Mouse (Mus musculus): Measurements from ENCODE around the gene 1700001P01Rik. TPM values are rescaled to one million over a fixed set of nuclear protein-coding genes. Genes with fewer than 3 reads are reported as not detected.
A peak's percentile ranks its signal among the peaks of the same experiment; 100 is the strongest.

The 1700001P01Rik gene
- polyA plus RNA-seq, 1 experiment from 2014 or later: 0.85 TPM

DNA sequence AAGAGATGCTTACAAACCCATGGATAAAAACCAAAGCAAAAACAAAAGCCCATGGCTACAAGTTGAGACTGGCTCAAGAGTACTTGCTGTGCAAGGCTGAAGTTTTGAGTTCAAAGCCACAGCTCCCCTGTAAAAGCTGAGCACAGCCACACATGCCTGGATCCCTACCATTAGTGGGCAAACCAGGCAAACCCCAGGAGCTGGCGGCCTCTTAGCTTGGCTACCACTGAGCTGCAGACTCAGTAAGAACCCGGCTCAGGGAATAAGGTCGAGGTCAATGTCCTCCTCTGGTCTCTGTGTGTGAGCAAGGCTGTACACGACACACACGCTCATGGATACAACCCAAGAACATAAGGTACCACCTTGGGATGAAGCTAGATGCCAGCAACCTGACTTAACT is 27.2 kb downstream of the 1700001P01Rik start:
- Histone ChIP-seq H3K4me3 (no peak overlapping the region), H3K9me3 (peaks cover 7% of the 10 kb centered on the region; the same call in 1 of the 2 replicates), H3K36me3 (replicated peaks) (peaks cover 74% of the 10 kb centered on the region), H3K27ac (replicated peaks) (no peak overlapping the region), H3K4me1 (peaks cover 14% of the 10 kb centered on the region), H3K27me3 (replicated peaks; ENCODE audit: low read depth, poor library complexity, severe bottlenecking) (no peaks in the 10 kb centered on the region)
- WGBS: 92% methylated on average over 5 of the region's 5 CpGs
- DNase-seq (ENCODE audit: low spot score): no peak

DNA sequence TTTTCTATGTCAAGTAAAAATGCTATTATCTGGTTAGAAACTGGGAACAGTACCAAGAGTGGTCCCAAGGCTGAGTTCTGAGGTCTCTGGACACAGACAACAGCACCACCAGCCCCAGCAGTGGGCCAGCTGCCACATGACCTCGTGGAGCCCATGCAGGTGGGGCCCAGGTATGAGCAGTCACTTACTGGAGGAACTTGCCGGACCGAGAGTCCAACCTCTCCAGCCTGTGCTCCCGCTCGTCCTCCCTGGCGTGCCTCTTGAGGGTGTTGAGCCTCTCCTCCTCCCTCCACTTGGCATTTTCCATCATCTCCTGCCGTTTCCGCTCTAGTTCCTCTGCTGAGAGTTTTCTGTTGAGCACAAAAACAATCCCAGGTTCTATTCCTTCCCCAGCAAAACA is 27.9 kb downstream of the 1700001P01Rik start:
- Histone ChIP-seq H3K27ac (replicated peaks) (no peak overlapping the region), H3K4me3 (no peak overlapping the region), H3K27me3 (replicated peaks; ENCODE audit: low read depth, poor library complexity, severe bottlenecking) (no peaks in the 10 kb centered on the region), H3K4me1 (peaks cover 21% of the 10 kb centered on the region), H3K36me3 (replicated peaks) (peaks cover 67% of the 10 kb centered on the region), H3K9me3 (peaks cover 7% of the 10 kb centered on the region; the same call in 1 of the 2 replicates)
- 95% methylated on average over 8 of the region's 8 CpGs for WGBS
- no peak for DNase-seq (ENCODE audit: low spot score)

DNA sequence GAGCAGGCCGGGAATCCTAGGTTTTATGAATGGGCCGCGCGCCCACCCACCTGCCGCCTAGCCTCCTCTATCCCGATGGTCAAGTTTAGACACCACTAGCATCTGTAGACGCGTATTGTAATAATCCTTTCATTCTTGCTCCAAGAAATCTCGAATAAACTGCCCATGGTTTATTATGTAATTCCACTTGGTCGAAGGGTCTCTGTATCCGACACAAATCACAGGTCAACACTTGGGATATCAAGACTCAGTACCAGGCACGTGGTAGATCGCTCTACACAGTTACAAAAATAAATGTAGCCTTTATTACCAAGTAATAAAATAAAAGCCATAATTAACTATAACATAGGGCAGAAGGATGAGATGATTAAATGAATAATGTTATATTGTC is 30.4 kb downstream of the 1700001P01Rik start:
- Histone ChIP-seq H3K27me3 (replicated peaks; ENCODE audit: low read depth, poor library complexity, severe bottlenecking) (no peaks in the 10 kb centered on the region), H3K9me3 (no peaks in the 10 kb centered on the region), H3K27ac (replicated peaks) (peak overlapping the region; percentile 99), H3K4me1 (peaks cover 33% of the 10 kb centered on the region), H3K4me3 (peak overlapping the region; percentile 90), H3K36me3 (replicated peaks) (peaks cover 43% of the 10 kb centered on the region)
- 13% methylated on average over 13 of the region's 13 CpGs for WGBS
- DNase-seq (ENCODE audit: low spot score): no peak

DNA sequence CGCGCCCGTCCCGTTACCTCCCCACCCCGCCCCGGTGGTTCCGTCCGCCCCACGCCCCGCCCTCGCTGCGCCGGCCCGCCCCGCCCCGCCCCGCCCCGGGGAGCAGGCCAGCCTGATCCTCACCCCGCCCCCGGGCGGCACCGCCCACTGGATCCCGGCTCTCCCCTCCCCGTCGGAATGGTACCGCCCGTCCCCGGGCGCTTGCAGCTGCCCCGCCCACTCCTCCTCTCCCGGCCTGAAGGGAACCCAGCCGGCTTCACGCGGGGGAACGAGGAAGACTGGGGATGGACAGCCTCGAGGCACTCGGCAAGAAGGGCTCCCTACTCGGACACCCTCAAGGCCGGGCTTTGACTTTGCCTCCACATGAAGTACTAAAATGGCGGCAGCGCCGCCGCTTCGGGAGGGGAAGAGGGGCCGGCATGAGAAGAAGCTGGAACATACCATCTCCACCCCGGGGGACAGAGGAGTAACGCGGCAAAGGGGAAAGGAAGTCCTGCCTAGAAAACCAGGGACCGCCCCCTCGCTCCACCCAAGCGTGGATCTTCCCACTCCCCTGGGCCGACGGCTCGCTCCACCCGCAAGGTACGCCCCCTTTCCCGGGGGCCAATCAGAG is 30.9 kb downstream of the 1700001P01Rik start:
- WGBS: 2% methylated on average over 57 of the region's 57 CpGs
- H3K4me3 ChIP-seq: peak overlapping the region; percentile 90
- no peaks in the 10 kb centered on the region for H3K9me3 ChIP-seq
- H3K27me3 ChIP-seq (replicated peaks; ENCODE audit: low read depth, poor library complexity, severe bottlenecking): no peaks in the 10 kb centered on the region
- peak overlapping the region; percentile 99 for H3K27ac ChIP-seq (replicated peaks)
- peaks cover 40% of the 10 kb centered on the region for H3K36me3 ChIP-seq (replicated peaks)
- DNase-seq (ENCODE audit: low spot score): peak; percentile 99
- H3K4me1 ChIP-seq: peaks cover 38% of the 10 kb centered on the region

DNA sequence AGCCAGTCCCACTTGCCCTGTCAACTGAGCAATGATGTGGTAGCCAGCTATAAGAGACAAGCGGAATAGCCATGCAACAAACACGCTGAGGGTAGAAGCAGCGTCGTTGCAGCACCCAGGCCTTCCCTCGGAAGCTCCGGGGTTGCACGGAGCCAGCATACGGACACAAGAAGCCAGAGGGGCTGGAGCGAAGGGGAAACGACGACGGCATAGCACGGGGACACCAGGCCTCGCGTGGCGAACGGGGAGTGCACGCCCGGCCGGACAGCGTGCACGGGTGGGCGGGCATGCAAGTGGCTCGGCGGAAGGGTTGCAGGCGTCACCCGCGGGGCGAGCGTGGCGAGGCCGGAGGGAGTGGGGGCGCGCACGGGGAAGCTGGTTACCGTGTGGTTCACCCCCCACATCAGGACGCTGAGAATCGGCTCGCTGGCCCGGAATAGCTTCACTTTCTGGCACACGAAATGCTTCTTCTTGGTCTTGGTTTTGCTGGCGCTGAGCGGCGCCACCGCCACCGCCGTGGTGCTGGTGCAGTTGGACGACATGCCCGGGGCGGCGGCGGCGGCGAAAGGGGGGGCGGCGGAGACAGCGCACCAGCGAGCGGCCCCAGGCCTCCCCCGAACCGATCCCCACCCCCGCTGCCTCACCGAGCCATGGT is 31.5 kb downstream of the 1700001P01Rik start, which contains the start of gene Pip4k2b:
TSS of gene Pip4k2b (minus strand) at position 642 of the 655 bp plus-strand sequence.
- Histone ChIP-seq H3K4me3 (peak within 1 kb of the TSS; percentile 90), H3K36me3 (replicated peaks) (peaks cover 37% of the 10 kb centered on the region), H3K9me3 (no peaks in the 10 kb centered on the region), H3K27ac (replicated peaks) (peak within 1 kb of the TSS; percentile 99), H3K27me3 (replicated peaks; ENCODE audit: low read depth, poor library complexity, severe bottlenecking) (no peaks in the 10 kb centered on the region), H3K4me1 (peaks cover 42% of the 10 kb centered on the region)
- no peak for DNase-seq (ENCODE audit: low spot score)
- WGBS: under 1% methylated on average over 63 of the region's 63 CpGs

DNA sequence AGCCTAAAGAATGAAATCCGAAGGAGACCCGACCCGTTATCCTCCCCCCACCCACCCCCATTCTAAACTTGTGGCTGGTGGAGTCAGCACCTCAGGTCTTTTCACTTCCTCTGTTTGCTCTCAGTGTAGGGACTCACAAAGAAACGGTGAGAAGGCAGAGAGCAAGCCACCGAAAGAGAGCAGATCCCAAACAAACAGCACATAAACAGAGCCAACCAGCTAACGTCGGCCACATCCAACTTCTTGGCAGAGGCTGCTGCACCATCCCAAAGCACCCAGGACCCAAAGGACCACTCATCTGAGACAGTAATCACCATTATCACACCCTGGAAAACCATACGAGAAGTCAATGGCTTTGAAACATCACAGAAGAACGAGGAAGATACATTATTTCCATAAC is 32.3 kb downstream of the 1700001P01Rik start:
- WGBS: 47% methylated on average over 9 of the region's 9 CpGs
- H3K4me3 ChIP-seq: peak overlapping the region; percentile 90

DNA sequence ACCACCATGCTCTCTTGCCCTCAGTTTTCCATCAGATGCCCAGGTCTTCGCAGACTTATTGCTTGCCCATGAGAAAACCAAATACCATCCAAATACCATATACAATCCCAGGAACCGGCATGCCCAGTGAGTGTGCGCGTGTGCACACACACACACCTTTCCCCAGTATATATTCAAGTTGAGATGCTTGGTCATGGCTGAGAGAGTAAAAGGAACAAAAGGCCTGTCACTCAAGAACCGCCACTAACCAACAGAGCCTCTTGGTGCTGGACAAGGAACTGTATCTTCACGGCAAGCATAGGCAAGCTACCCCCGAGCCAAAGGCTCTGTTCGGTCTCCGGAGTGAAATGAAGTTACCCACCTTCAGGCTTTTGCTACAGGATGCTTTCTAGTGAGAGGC is 33.1 kb downstream of the 1700001P01Rik start:
- DNase-seq (ENCODE audit: low spot score): no peak
- Histone ChIP-seq H3K27me3 (replicated peaks; ENCODE audit: low read depth, poor library complexity, severe bottlenecking) (no peaks in the 10 kb centered on the region), H3K36me3 (replicated peaks) (peaks cover 26% of the 10 kb centered on the region), H3K4me3 (peak overlapping the region; percentile 90), H3K27ac (replicated peaks) (peak overlapping the region; percentile 30; the same call in 1 of the 2 replicates), H3K9me3 (no peaks in the 10 kb centered on the region), H3K4me1 (peaks cover 48% of the 10 kb centered on the region)
- WGBS: 80% methylated on average over 9 of the region's 9 CpGs

More for the DNA sequence above, 32.3 kb downstream of the 1700001P01Rik start:
- DNase-seq (ENCODE audit: low spot score): no peak
- Histone ChIP-seq H3K4me1 (peaks cover 42% of the 10 kb centered on the region), H3K9me3 (no peaks in the 10 kb centered on the region), H3K27me3 (replicated peaks; ENCODE audit: low read depth, poor library complexity, severe bottlenecking) (no peaks in the 10 kb centered on the region), H3K27ac (replicated peaks) (peak overlapping the region; percentile 99; the same call in 1 of the 2 replicates), H3K36me3 (replicated peaks) (peaks cover 35% of the 10 kb centered on the region)

DNA sequence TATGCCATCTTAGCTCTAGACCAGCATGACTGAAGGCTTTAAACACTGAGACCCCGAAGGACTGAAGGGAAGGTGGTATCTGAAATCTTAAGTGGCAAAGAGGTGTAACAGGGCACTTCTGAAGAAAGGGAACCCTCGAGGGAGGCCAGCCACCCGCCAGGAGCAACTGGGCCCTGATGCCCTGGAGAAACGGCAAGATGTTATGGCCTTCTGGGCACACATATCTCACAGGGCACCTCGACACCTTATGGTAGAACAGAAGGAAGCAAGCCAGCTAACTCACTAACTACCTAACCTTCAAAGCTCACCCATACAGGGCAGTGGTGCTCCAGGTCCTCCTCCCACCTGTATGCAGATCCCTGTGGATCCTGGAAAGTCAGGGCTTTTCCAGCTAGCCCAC is 33.6 kb downstream of the 1700001P01Rik start:
- 91% methylated on average over 5 of the region's 5 CpGs for WGBS
- no peak overlapping the region for H3K27ac ChIP-seq (replicated peaks)
- H3K9me3 ChIP-seq: no peaks in the 10 kb centered on the region

DNA sequence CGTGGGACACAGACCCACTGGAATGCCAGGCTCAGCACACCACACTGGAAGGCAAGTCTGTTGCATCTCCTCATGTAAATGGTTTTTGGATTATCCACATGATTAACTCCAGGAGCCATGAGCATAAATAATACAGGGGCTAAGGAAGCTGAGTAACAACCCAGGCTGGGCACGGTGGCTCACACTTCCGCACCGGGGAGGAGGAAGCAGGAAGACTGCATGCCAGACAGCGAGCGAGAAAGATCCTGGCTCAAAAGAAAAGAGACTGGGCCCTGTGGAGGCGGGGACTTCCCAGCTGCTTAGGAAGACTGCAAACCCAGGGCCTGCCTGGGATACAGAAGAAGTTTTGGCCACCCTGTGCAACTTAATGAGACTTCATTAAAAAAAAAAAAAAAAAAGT is 35.5 kb downstream of the 1700001P01Rik start:
- Histone ChIP-seq H3K27ac (replicated peaks) (peak overlapping the region; percentile 44), H3K4me3 (no peak overlapping the region), H3K36me3 (replicated peaks) (peaks cover 9% of the 10 kb centered on the region; the same call in 1 of the 2 replicates), H3K27me3 (replicated peaks; ENCODE audit: low read depth, poor library complexity, severe bottlenecking) (no peaks in the 10 kb centered on the region), H3K9me3 (no peaks in the 10 kb centered on the region), H3K4me1 (peaks cover 50% of the 10 kb centered on the region)
- no peak for DNase-seq (ENCODE audit: low spot score)
- 56% methylated on average over 7 of the region's 7 CpGs for WGBS

More for the DNA sequence above, 33.6 kb downstream of the 1700001P01Rik start:
- peak overlapping the region; percentile 90; the same call in 1 of the 2 replicates for H3K4me3 ChIP-seq
- peaks cover 23% of the 10 kb centered on the region for H3K36me3 ChIP-seq (replicated peaks)
- DNase-seq (ENCODE audit: low spot score): no peak
- peaks cover 52% of the 10 kb centered on the region for H3K4me1 ChIP-seq
- no peaks in the 10 kb centered on the region for H3K27me3 ChIP-seq (replicated peaks; ENCODE audit: low read depth, poor library complexity, severe bottlenecking)

DNA sequence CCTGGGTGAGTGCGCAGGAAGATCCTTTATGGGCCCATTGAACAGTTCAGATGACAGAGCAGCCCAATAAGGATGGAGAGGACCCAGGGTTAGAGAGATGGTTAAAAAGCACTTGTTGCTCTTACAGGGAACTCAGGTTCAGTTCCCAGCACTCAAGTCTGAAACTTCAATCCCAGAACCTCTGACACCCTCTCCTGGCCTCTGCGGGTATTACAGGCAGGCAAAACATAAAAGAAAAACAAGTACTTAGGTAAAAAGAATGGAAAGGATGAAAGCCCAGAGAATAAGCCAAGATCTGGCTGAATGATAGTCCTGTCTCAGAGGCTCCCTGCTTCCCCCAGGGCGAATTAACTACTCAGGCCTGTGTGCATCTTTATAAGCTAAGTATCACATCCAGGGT is 36.6 kb downstream of the 1700001P01Rik start:
- H3K4me3 ChIP-seq: no peak overlapping the region
- 88% methylated on average over 3 of the region's 3 CpGs for WGBS
- H3K36me3 ChIP-seq (replicated peaks): peaks cover 9% of the 10 kb centered on the region; the same call in 1 of the 2 replicates
- peaks cover 54% of the 10 kb centered on the region for H3K4me1 ChIP-seq
- no peak overlapping the region for H3K27ac ChIP-seq (replicated peaks)
- no peaks in the 10 kb centered on the region for H3K9me3 ChIP-seq
- no peak for DNase-seq (ENCODE audit: low spot score)
- H3K27me3 ChIP-seq (replicated peaks; ENCODE audit: low read depth, poor library complexity, severe bottlenecking): no peaks in the 10 kb centered on the region

DNA sequence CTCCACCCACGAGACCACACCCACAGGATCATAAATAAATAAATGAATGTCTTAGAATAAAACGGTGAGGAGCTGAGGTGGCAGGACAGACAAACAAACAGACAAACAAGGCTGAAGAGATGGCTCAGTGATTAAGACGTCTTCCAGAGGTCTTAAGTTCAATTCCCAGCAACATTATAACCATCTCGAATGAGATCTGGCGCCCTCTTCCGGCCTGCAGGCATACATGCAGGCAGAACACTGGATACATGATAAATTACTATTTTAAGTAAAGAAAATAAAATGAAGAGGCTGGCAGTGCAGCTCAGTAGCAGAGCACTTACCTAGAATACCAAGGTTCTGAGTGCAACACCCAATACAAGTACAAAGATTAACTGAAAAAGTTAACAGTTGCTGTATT is 37.0 kb downstream of the 1700001P01Rik start:
- no peak for DNase-seq (ENCODE audit: low spot score)
- WGBS: 66% methylated on average over 6 of the region's 6 CpGs

DNA sequence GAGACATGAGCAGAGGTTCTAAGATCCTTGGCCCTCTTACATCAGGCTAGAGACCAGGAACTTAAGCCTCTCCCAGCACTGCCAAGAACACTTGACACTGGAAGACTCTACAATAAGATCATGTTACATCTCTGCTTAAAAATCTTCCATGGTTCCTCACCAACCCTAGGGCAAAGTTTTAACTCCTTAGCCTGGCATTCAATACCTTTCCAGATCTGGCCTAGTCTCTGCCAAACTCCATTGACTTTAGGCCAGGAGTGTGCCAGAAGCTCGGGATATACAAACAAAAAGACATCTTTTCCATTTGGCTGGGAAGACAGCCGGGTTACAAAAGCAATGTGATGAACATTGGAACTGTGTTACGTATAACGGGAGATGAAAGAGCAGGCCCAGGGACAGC is 38.1 kb downstream of the 1700001P01Rik start:
- no peaks in the 10 kb centered on the region for H3K27me3 ChIP-seq (replicated peaks; ENCODE audit: low read depth, poor library complexity, severe bottlenecking)
- DNase-seq (ENCODE audit: low spot score): no peak
- H3K36me3 ChIP-seq (replicated peaks): peaks cover 11% of the 10 kb centered on the region; the same call in 1 of the 2 replicates
- 74% methylated on average over 4 of the region's 4 CpGs for WGBS
- H3K9me3 ChIP-seq: no peaks in the 10 kb centered on the region
- no peak overlapping the region for H3K27ac ChIP-seq (replicated peaks)
- H3K4me1 ChIP-seq: peaks cover 54% of the 10 kb centered on the region
- H3K4me3 ChIP-seq: no peak overlapping the region

More for the DNA sequence above, 37.0 kb downstream of the 1700001P01Rik start:
- Histone ChIP-seq H3K9me3 (no peaks in the 10 kb centered on the region), H3K4me1 (peaks cover 54% of the 10 kb centered on the region), H3K4me3 (no peak overlapping the region), H3K27ac (replicated peaks) (no peak overlapping the region), H3K36me3 (replicated peaks) (peaks cover 9% of the 10 kb centered on the region; the same call in 1 of the 2 replicates), H3K27me3 (replicated peaks; ENCODE audit: low read depth, poor library complexity, severe bottlenecking) (no peaks in the 10 kb centered on the region)

DNA sequence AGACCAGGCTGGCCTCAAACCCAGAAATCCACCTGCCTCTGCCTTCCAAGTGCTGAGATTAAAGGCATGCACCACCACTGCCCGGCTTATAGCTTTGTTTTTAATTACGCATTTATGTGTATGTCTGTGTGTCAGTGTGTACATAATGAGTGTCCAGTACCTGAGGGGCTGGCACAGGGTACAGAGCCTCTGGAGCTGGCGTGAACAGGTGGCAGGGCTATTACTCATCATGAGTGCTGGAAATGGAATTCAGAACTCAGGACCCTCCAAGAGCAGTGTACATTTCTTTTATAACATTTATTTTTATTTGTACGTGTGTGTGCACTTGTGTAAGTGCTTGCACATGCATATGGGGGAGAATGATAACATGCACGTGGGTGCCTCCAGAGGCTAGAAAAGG is 39.1 kb downstream of the 1700001P01Rik start:
- peaks cover 20% of the 10 kb centered on the region for H3K36me3 ChIP-seq (replicated peaks)
- no peak overlapping the region for H3K4me3 ChIP-seq
- H3K9me3 ChIP-seq: no peaks in the 10 kb centered on the region
- no peak overlapping the region for H3K27ac ChIP-seq (replicated peaks)
- peaks cover 53% of the 10 kb centered on the region for H3K4me1 ChIP-seq
- H3K27me3 ChIP-seq (replicated peaks; ENCODE audit: low read depth, poor library complexity, severe bottlenecking): no peaks in the 10 kb centered on the region
- DNase-seq (ENCODE audit: low spot score): no peak
- WGBS: 92% methylated on average over 5 of the region's 5 CpGs
